Mouse (Mus musculus) midbrain, embryonic 16.5 days (tissue): ENCODE data around the gene Slc25a12. TPM values are rescaled to one million over a fixed set of nuclear protein-coding genes. Genes with fewer than 3 reads are reported as not detected.

Experiments used
- ATAC-seq: fragments of 200-750 bp; cut with Nextera tagmentation; 2 replicates; pipeline ENCODE4 v1.8.0; 2017; ENCODE audit warnings: moderate TSS enrichment
- H3K27ac ChIP-seq: fragments of 300-500 bp; sonication (generic); 2 replicates; pipeline ENCODE4 v1.5.1; 2014; ENCODE audit warnings: mild to moderate bottlenecking, low read length, mixed read lengths
- H3K27me3 ChIP-seq: fragments of 300-500 bp; sonication (generic); 2 replicates; pipeline ENCODE4 v1.6.1; 2014; ENCODE audit warnings: low read depth, low read length, mixed read lengths; ENCODE audit not compliant: control insufficient read depth, insufficient read depth
- H3K36me3 ChIP-seq: fragments of 300-500 bp; sonication (generic); 2 replicates; pipeline ENCODE4 v1.6.1; 2014; ENCODE audit warnings: mild to moderate bottlenecking, low read length, moderate library complexity, mixed read lengths; ENCODE audit not compliant: control insufficient read depth, insufficient read depth
- H3K4me1 ChIP-seq: fragments of 300-500 bp; sonication (generic); 2 replicates; pipeline ENCODE4 v1.6.1; 2014; ENCODE audit warnings: mild to moderate bottlenecking, low read length, mixed read lengths; ENCODE audit not compliant: control insufficient read depth, insufficient read depth
- H3K4me2 ChIP-seq: fragments of 300-500 bp; sonication (generic); 2 replicates; pipeline ENCODE4 v1.6.1; 2014; ENCODE audit warnings: mild to moderate bottlenecking, low read length, mixed read lengths
- H3K4me3 ChIP-seq: fragments of 300-500 bp; sonication (generic); 2 replicates; pipeline ENCODE4 v1.5.1; 2014; ENCODE audit warnings: low read depth, mild to moderate bottlenecking, low read length, moderate library complexity, mixed read lengths
- H3K9ac ChIP-seq: fragments of 300-500 bp; sonication (generic); 2 replicates; pipeline ENCODE4 v1.6.1; 2014; ENCODE audit warnings: low read depth, low read length, mixed read lengths
- H3K9me3 ChIP-seq: fragments of 300-500 bp; sonication (generic); replicated peaks from 2 replicates; pipeline ENCODE4 v1.6.1; 2014; ENCODE audit warnings: mild to moderate bottlenecking, low read length, mixed read lengths; ENCODE audit not compliant: control insufficient read depth, poor library complexity, severe bottlenecking
- WGBS: fragments of 180-500 bp; shearing (Covaris S2); extraction: QIAGEN DNeasy Blood & Tissue Kit; methylation state at CpG from one replicate; pipeline ENCODE4 v1.1.7; 2014; 5-methylcytosine and 5-hydroxymethylcytosine counted together
- polyA plus RNA-seq: library from polyadenylated mRNA; unstranded; fragments of >200 nt; fragmentation: Nextera tagmentation; extraction: Ambion mirVana; gene quantifications from 2 replicates; pipeline ENCODE4 v1.2.1, GENCODE M21; 2015

Gene Slc25a12
- polyA plus RNA-seq, 1 experiment from 2014 or later, result 114 TPM

DNA sequence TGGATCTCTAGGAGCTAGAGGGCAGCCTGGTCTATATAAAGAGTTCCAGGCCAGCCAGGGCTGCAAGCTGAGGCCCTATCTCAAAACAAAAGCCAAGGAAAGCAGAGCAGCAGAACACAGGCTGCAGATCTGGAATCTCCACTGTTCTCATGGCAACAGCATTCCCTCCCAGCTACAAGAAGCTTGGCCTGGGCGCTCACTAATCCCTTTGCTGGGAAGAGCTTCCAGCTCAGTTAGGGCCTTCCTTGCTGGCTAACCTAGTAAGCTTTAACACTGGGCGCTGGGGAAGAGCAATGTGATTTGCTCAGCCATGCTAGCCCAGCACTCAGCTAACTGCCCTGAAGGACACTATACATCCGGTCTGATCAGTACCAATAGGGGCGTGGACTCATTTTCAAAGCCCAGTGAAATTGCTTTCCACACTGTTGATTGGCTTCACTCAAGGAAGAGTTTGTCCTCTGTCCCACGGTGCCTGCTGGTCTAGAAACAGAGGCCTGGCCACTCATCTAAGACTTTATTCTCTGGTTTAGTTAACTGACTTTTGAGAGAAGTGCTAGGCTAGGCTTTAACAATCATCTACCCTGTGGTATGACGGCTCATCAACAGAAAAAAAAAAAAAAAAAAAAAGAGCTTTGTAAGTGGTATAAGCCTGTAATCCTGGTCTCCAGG is 77.3 kb downstream of the Slc25a12 start:
- no peak overlapping the region for H3K4me3 ChIP-seq
- no peaks in the 10 kb centered on the region for H3K9me3 ChIP-seq
- peak; percentile 78 for ATAC-seq
- H3K27ac ChIP-seq, result peak overlapping the region; percentile 63
- H3K27me3 ChIP-seq, result no peaks in the 10 kb centered on the region
- no peak overlapping the region for H3K9ac ChIP-seq
- H3K36me3 ChIP-seq, result peaks cover 3% of the 10 kb centered on the region; the same call in 1 of the 2 replicates
- peaks cover 12% of the 10 kb centered on the region for H3K4me1 ChIP-seq
- H3K4me2 ChIP-seq, result no peak overlapping the region
- WGBS, result 30% methylated on average over 6 of the region's 6 CpGs

- Histone ChIP-seq H3K9ac (no peak overlapping the region), H3K36me3 (peaks cover 20% of the 10 kb centered on the region), H3K4me1 (no peaks in the 10 kb centered on the region), H3K9me3 (no peaks in the 10 kb centered on the region), H3K4me3 (no peak overlapping the region), H3K27me3 (no peaks in the 10 kb centered on the region), H3K4me2 (no peak overlapping the region), H3K27ac (no peak overlapping the region)
- WGBS, result 80% methylated on average over 1 of the region's 1 CpGs
- peak; percentile 62 for ATAC-seq
These were observed 85.6 kb downstream of the Slc25a12 start for GRCm38 (mm10) chr2:71281981-71282380.

DNA sequence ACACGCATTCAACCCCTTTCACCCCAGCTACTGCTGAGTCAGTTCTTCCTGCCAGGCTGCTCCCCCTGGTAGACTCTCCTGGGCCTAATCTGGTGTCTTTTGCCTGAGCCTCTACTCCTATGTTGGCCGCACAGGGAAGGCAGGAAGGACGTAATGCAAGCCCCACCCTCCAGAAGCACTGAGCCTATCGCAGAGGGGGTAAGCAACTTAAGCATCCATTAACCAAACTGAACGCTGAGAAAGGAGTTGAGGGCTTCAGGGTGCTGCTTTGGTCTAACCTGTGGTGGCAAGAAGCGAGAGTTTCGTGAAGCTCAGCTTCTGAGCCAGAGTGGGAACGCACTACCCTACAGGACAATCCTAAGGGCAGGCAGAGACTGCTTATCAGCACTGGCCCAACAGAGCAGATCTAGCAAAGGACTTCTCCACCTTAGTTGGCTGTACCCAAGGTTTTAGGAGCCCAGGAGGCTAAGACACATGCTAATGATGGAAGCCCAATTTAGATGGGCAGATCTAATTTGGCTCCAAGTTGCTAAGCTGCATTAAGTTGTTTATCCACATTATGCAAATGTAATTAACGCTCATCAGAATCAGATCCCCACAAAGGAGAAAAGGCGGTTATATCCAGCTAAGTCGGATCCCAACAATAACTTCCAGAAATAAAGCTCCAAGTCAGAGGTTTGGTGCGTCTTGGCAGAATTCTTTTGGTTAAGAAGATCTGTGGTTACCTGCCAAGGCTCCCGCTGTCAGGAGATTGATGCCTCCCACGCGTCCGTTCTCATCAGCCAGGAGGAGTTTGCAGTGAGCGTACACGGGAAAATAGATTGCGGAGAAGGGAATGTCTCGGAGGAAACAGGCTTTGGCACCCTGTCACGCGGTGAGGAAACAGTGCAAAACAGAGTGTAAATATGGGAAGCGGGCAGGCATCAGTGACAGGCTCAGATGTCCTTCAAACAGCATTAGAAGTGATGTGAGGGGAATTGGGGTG is 88.5 kb downstream of the Slc25a12 start:
- WGBS, result 75% methylated on average over 23 of the region's 23 CpGs
- Histone ChIP-seq H3K27ac (no peak overlapping the region), H3K4me1 (no peaks in the 10 kb centered on the region), H3K27me3 (no peaks in the 10 kb centered on the region), H3K9me3 (no peaks in the 10 kb centered on the region), H3K9ac (0 out of 2 replicates have a peak overlapping the region, but pooled peaks have one; percentile 6), H3K4me3 (no peak overlapping the region), H3K36me3 (peaks cover 23% of the 10 kb centered on the region), H3K4me2 (no peak overlapping the region)
- peak; percentile 21; the same call in 1 of the 2 replicates for ATAC-seq

- ATAC-seq, result no peak
- no peaks in the 10 kb centered on the region for H3K27me3 ChIP-seq
- H3K27ac ChIP-seq, result no peak overlapping the region
- no peak overlapping the region for H3K9ac ChIP-seq
- H3K4me3 ChIP-seq, result no peak overlapping the region
- WGBS, result 79% methylated on average over 7 of the region's 7 CpGs
- H3K4me2 ChIP-seq, result no peak overlapping the region
- H3K4me1 ChIP-seq, result no peaks in the 10 kb centered on the region
- H3K36me3 ChIP-seq, result peaks cover 13% of the 10 kb centered on the region
- H3K9me3 ChIP-seq, result no peaks in the 10 kb centered on the region
These were observed 91.8 kb downstream of the Slc25a12 start for GRCm38 (mm10) chr2:71275734-71276133.

DNA sequence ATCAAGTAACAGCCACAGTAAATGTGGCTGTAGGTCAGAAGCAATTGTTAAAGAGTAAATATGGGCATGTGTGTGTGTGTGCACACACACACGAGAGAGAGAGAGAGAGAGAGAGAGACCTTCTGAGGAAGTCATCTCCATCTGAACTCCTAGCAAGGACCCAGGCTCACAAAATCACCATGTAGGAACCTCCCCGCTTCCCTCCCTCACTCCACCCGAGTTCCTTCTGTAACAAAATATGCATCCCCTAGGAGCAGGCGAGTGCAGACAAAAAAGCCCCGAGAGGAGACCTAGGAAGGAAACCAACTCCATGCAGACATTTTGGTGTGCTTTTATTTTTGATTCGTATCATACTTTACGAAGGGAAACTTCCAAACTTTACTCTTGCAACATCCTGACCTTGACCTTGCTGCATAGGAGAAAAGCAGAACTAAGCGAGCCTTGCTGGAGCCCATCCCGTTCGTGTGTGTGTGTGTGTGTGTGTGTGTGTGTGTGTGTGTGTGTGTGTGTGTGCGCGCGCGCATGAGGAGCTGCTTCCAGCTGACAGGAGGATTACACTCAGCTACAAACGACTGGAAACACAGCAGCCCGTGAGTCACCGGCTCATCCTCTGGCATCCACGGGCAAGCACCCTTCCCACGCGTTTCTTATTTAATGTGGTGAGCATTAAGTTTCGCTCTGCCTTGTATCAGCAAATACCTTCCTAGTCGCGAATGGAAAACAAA is 93.4 kb downstream of the Slc25a12 start:
- H3K27ac ChIP-seq, result no peak overlapping the region
- ATAC-seq, result no peak
- H3K4me1 ChIP-seq, result no peaks in the 10 kb centered on the region
- H3K4me3 ChIP-seq, result no peak overlapping the region
- H3K9ac ChIP-seq, result no peak overlapping the region
- H3K27me3 ChIP-seq, result no peaks in the 10 kb centered on the region
- H3K4me2 ChIP-seq, result no peak overlapping the region
- WGBS, result 71% methylated on average over 23 of the region's 23 CpGs
- peaks cover 13% of the 10 kb centered on the region for H3K36me3 ChIP-seq
- H3K9me3 ChIP-seq, result no peaks in the 10 kb centered on the region

DNA sequence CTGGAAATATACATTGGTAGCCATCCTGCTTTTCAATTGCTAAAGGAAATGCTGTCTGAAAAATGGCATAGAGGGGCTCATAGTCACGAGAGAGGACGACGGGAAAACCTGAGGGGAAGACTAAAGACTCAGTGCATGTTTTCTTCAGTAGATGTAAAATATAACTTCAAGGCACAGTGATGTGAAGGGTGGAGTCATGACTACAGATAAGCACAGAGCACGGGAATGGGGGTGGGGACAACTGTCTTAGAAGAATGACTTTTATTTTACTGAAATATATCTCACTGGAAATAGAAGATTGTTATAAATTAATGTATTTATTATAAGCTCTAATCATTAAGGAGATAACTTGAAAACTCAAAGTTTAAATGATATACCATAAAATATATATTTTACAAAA is 97.5 kb downstream of the Slc25a12 start:
- Histone ChIP-seq H3K4me3 (no peak overlapping the region), H3K36me3 (peaks cover 12% of the 10 kb centered on the region), H3K27me3 (no peaks in the 10 kb centered on the region), H3K4me1 (no peaks in the 10 kb centered on the region), H3K9ac (no peak overlapping the region), H3K9me3 (no peaks in the 10 kb centered on the region), H3K4me2 (no peak overlapping the region), H3K27ac (no peak overlapping the region)
- ATAC-seq, result no peak
- WGBS, result 78% methylated on average over 4 of the region's 4 CpGs

DNA sequence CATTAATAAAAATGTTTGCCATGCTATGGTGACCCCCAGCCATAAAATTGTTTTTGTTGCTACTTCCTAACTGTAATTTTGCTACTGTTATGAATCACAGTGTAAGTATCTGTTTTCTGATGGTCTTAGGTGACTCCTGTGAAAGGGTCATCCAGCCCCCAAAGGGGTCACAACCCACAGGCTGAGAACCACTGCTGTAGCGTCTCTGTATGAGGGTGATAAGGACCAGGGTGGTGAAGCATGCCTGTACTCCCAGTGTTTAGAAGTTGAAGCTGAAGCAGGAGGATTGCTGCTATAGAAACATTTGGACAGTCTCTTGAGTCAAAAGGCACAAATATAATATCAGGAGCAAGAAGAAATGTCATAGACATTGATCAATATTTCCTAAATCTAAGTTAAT is 98.2 kb downstream of the Slc25a12 start:
- WGBS, result 77% methylated on average over 1 of the region's 1 CpGs
- Histone ChIP-seq H3K4me1 (no peaks in the 10 kb centered on the region), H3K4me3 (no peak overlapping the region), H3K9ac (no peak overlapping the region), H3K4me2 (no peak overlapping the region), H3K27ac (no peak overlapping the region), H3K9me3 (no peaks in the 10 kb centered on the region), H3K27me3 (no peaks in the 10 kb centered on the region), H3K36me3 (peaks cover 14% of the 10 kb centered on the region)
- ATAC-seq, result no peak

DNA sequence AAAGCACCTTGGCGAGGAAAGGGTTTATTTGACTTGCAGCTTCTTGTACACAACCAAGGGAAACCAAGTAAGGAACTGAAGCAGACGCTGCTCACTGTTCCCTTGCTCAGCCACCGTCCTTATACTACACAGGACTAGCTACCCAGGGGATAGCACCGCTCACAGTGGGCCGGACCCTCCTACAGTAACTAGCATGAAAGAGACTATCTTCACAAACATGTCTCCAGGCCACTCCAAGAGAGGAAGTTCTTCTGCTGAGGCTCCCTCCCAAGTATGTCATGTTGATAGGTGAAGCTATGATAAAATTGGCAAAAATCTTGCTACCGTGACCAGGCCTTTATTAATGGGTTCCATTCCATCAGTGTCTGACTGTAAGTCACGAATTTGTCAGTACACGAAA is 98.9 kb downstream of the Slc25a12 start:
- no peak overlapping the region for H3K4me2 ChIP-seq
- H3K36me3 ChIP-seq, result peaks cover 14% of the 10 kb centered on the region
- ATAC-seq, result no peak
- H3K4me1 ChIP-seq, result no peaks in the 10 kb centered on the region
- H3K27ac ChIP-seq, result no peak overlapping the region
- H3K27me3 ChIP-seq, result no peaks in the 10 kb centered on the region
- H3K9me3 ChIP-seq, result no peaks in the 10 kb centered on the region
- no peak overlapping the region for H3K9ac ChIP-seq
- H3K4me3 ChIP-seq, result no peak overlapping the region
- WGBS, result 95% methylated on average over 8 of the region's 8 CpGs
